Mouse (Mus musculus) kidney, adult 11 months (tissue): Measurements from ENCODE around the gene Lpin2.

Source experiments
- DNase-seq: peaks from one replicate; pipeline ENCODE4 v3.0.0; 2022

The Lpin2 gene

DNA sequence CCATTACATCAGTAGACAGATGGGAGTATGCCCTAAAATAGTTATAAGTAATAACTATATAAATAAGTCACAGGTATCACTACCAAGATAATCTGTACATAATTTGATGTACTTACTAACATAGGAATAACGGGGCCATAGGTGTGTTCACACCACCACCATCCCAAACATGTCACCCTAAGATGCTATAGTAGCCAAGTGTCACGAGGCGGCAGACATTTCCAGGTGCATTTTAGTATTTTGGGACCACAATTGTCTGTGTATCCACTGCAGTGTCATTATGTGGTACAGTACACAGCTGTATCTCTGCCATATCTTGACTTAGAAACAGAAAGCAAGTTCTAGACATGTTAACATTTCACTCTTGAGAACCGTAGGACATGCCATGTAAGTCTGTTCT lies 50.9 kb downstream of the Lpin2 start:
- no peak for DNase-seq

GRCm38 (mm10) chr17:71234041-71234594 lies 51.8 kb downstream of the Lpin2 start:
- DNase-seq: no peak

DNA sequence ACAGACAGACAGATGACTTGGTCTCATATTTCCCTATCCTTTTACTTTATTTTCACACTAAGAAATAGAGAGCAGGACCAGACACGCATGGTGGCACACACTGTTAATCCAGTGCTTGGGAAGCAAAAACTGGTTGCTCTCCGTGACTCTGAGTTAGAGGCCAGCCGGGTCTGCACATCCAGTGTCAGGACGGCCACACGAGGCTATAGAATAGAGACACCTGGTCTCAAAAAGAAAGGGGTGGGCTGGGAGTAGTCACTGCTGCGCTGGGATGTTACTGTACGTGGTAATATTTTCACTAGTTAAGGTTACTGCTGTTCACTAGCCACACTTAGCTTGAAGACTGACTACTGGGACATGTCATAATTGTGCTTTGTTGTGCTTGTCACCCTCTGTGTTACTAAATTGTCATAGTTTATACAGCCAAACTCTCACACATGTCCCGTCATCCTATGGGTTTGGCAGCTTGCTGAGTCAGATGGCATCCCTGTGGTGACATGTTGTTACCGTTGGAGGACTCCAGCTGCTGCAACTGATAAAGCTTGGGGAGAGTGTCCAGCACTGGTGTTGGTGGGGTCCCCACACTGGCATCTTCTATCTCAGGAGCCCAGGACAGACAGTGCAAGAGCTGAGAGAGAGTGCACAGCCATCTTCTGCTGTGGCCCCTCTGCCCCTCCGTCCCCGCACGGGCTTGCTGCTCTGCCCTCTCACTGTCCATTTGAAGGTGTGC lies 53.0 kb downstream of the Lpin2 start:
- DNase-seq: no peak

DNA sequence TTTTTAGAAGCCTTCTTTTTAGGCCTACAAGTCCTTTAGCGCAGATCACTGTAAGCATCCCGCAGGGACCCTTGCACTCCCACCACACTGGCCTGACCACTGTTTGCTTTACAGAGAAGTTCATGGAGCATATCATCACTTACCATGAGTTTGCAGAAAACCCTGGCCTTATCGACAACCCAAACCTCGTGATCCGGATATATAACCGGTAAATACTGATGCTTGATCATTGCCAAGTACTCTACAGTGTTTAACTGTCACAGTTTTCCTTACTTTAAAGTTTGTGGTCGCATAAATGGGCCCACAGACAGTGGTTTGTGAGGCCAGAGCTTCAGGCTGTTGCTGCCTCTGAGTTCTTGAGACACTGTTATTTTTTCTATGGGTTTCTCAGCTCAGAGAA lies 56.1 kb downstream of the Lpin2 start:
- no peak for DNase-seq

- DNase-seq: no peak
These were observed 58.5 kb downstream of the Lpin2 start for GRCm38 (mm10) chr17:71240811-71241210.

DNA sequence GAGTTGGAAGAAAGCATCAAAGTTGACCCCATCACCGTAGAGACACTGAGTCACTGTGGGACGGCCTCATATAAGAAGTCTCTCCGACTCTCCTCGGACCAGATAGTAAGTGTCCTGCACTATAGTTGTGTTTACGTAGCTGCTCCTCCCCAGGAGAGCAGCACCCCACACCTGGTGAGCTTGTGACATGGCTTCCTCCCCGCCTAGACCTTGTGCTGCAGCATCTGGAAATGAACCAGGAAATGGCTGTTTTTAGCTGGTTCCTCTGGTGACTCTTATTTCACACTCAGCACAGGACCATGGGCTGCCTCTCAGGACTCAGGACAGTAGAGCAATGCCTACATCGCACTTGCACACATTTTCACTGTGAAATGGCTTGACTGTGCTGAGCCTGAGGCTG lies 60.3 kb downstream of the Lpin2 start:
- no peak for DNase-seq

GRCm38 (mm10) chr17:71245133-71245532 lies 62.8 kb downstream of the Lpin2 start:
- DNase-seq: no peak

DNA sequence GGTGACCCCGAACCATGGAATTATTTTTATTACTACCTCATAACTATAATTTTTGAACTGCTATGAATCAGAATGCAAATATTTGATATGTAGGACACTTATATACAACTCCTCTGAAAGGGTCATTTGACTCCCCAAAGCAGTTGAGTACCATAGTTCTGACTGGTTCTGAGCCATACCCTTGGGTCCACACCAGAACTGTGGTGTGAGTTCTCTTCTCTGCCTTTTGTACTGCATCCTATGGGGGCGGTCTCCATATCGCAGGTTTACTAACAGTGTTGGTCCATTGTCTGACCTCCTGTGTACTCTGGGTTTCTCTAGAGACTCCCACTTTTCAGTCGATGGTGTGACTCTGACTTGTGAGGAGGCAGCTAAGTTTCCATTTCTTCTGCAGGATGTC lies 63.7 kb downstream of the Lpin2 start:
- DNase-seq: no peak

GRCm38 (mm10) chr17:71248963-71249362 lies 66.6 kb downstream of the Lpin2 start:
- DNase-seq: no peak

DNA sequence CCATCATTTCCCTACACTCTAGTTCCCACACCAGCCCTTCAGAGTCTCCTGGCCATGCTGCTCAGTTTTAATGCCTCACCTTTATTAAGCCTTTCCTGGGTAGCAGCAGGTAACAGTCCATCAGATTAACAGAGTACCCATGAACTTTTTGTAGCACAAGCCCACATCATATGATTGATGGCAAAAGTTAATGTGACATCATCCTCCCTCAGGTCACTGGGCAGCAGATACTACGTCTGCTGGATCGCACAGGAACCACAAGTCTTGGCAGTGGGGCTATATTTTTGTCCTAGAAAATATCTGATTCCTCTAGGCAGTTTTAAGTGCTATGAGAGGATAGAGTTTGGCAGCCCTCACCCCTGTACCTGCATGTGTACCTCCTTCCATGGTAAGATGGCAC lies 67.7 kb downstream of the Lpin2 start:
- no peak for DNase-seq

- peak; percentile 53 for DNase-seq
These were observed 68.7 kb downstream of the Lpin2 start for GRCm38 (mm10) chr17:71250819-71251600.

GRCm38 (mm10) chr17:71251601-71252001 lies 69.2 kb downstream of the Lpin2 start:
- peak; percentile 59 for DNase-seq

- DNase-seq: no peak
These were observed 69.7 kb downstream of the Lpin2 start for GRCm38 (mm10) chr17:71252101-71252500.

GRCm38 (mm10) chr17:71253391-71253790 lies 71.0 kb downstream of the Lpin2 start:
- no peak for DNase-seq

DNA sequence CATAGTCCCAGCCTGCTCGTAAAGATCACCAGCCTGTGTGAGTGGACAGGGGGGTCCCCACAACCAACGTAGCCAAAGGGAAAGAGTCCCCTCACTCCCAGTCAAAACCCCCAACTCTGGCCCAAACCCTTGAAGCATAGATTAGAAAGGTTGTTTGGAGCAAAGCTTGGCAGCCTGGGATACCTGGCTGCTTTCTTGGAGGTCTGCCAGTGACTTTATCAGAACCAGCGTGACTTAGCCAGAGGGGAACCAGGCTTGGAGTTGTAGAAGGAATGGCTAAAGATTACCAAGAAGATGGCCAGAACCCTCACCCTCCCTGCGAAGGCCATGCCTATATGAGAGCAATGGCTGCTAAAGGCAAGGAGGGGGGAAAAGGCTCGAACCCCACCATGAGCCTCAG lies 71.7 kb downstream of the Lpin2 start:
- peak; percentile 49 for DNase-seq

- no peak for DNase-seq
These were observed 72.4 kb downstream of the Lpin2 start for GRCm38 (mm10) chr17:71254736-71255135.

- no peak for DNase-seq
These were observed 73.8 kb downstream of the Lpin2 start for GRCm38 (mm10) chr17:71256068-71256615.

GRCm38 (mm10) chr17:71256806-71257536 lies 74.6 kb downstream of the Lpin2 start:
- DNase-seq: no peak

DNA sequence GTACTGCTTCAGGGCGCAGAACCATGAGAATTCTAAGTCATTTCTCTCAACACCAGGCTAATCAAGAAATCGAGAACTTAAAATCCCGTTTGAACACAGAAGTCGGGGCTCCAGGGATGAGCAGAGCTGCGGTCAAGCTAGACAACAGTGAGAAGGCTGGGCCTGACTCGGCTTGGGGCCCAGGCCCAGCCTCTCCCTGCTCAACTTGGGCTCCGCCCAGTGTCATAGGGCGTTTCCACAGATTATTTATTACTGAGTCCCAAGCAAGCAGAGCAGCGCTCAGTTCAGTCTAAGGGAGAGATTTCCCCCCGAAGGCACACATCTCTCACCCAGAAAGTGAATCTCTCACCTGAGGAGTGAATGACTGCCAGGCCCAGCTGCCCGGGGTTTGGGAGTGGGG lies 77.4 kb downstream of the Lpin2 start:
- DNase-seq: no peak

DNA sequence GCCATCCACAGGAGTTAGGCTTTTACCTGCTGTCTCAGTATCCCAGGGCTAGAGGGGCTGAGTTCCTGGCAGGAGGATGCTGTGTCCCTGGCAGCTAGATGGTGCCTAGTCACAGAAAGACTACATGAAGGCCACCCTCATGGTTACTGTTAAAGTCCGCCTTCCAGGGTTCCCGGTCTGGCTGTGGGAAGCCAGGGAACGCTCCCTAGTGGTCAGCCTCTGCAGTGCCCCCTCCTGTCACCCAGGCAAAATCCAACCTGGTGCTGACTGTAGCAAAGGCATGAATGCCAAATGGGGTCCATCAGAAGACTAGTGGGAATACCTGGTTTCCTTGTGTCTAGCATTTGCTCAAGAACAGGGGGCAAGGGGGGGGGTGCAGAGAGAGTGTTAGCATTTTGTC lies 78.3 kb downstream of the Lpin2 start:
- no peak for DNase-seq

- no peak for DNase-seq
These were observed 80.8 kb downstream of the Lpin2 start for GRCm38 (mm10) chr17:71263136-71263535.

GRCm38 (mm10) chr17:71264739-71265138 lies 82.4 kb downstream of the Lpin2 start:
- DNase-seq: no peak
